8 mouse cellular contexts compared by ENCODE assay signal in the genomic region with DNA sequence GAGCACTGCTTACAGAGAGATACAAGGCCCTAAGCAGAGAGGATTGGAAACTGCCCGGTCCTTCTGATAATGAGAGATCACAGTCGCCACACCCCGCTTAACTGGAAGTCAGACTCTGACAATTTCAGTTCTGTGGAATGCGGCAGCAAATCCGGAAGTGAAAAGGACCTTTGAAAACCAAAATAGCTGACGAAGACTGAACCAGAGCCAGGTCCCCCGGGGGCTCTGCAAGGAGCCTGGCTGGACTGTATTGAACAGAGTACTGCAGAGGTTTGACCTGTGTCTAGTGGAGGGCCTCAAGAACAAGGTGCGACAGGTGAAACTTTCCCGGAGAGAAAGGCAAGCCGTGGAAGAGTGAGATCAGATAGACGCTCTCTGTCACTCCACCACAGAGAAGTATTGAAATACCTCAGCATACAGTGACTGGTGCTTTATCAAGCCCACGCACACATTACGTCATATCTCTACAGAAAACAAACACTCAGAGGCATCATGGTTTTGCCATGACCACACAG. TPM values are rescaled to one million over a fixed set of nuclear protein-coding genes. Genes with fewer than 3 reads are reported as not detected.
DNase-seq lines count a peak whose midpoint lies in the region; ATAC-seq lines count a peak whose summit lies in the region.
"Had no signal": no experiment of that assay in that cellular context is flagged by ENCODE, and none has a peak within 500 bp of the region (broad histone marks: within the 10 kb centered on the region; RNA-seq: fewer than 3 reads in every experiment).

No protein-coding gene starts in this region.

- no peak overlapping the region for H3K9ac ChIP-seq in intestine, embryonic 15.5 days
- H3K9ac ChIP-seq: hindbrain, embryonic 15.5 days had no signal

- H3K27ac ChIP-seq in intestine, embryonic 15.5 days, result peak overlapping the region; percentile 55
- H3K27ac ChIP-seq: hindbrain, embryonic 15.5 days had no signal

- H3K4me2 ChIP-seq in intestine, embryonic 15.5 days (replicated peaks), result peak overlapping the region; percentile 27
- H3K4me2 ChIP-seq: hindbrain, embryonic 15.5 days had no signal

- no peak overlapping the region for H3K4me3 ChIP-seq in intestine, embryonic 15.5 days (replicated peaks)
- H3K4me3 ChIP-seq: hindbrain, embryonic 15.5 days had no signal

- H3K4me1 ChIP-seq in intestine, embryonic 15.5 days (replicated peaks), result 0 out of 2 replicates have a peak, but pooled peaks cover 15% of the 10 kb centered on the region
- H3K4me1 ChIP-seq: hindbrain, embryonic 15.5 days had no signal

- no peaks in the 10 kb centered on the region for H3K27me3 ChIP-seq in intestine, embryonic 15.5 days (replicated peaks)
- H3K27me3 ChIP-seq: hindbrain, embryonic 15.5 days had no signal

- 46% methylated on average over 13 of the region's 13 CpGs for whole genome bisulfite sequencing in intestine, embryonic 15.5 days

- H3K36me3 ChIP-seq in intestine, embryonic 15.5 days, result no peaks in the 10 kb centered on the region
- H3K36me3 ChIP-seq: hindbrain, embryonic 15.5 days had no signal

- peak; percentile 10 for DNase-seq in lung, postnatal 14 days
- no peak for DNase-seq in cerebellum, adult 11-12 months
- no peak for DNase-seq in cerebellum, postnatal 25 days
- DNase-seq in cerebellum, adult 8-10 months, result no peak

- H3K9me3 ChIP-seq in intestine, embryonic 15.5 days, result no peaks in the 10 kb centered on the region
- H3K9me3 ChIP-seq: hindbrain, embryonic 15.5 days had no signal

- ATAC-seq in CD4-positive, CD25-positive, alpha-beta regulatory T cell, adult 4 months, result peak; percentile 90
- ATAC-seq in activated CD4-positive, CD25-positive, alpha-beta regulatory T cell, adult 4 months, result peak; percentile 78
- peak; percentile 44 for ATAC-seq in intestine, embryonic 15.5 days

RNA-seq across cellular contexts. Expression of gene Etv3, which starts 9.6 kb away (rescaled TPM):
- 10 to 100 TPM; 24.6 to 37.8 TPM for polyA plus RNA-seq in CD4-positive, CD25-positive, alpha-beta regulatory T cell, adult 4 months (2017; shearing (Covaris generic))
- polyA plus RNA-seq in activated CD4-positive, CD25-positive, alpha-beta regulatory T cell, adult 4 months (2017; shearing (Covaris generic)), result 10 to 100 TPM; 17.7 to 23.4 TPM
- 12.5 and 13.1 TPM in 2 replicates for polyA plus RNA-seq in intestine, embryonic 15.5 days (2015; fragmentation: Nextera tagmentation; extraction: Ambion mirVana)
